Mouse (Mus musculus) limb, embryonic 12.5 days (tissue): ENCODE measurements around the gene Serp2. TPM values are rescaled to one million over a fixed set of nuclear protein-coding genes. Genes with fewer than 3 reads are reported as not detected.
A peak's percentile ranks its signal among the peaks of the same experiment; 100 is the strongest.

Experiments
- ATAC-seq: fragments of 200-750 bp; cut with Nextera tagmentation; 2 replicates; pipeline ENCODE4 v1.8.0; 2017; ENCODE audit warnings: low read depth, moderate TSS enrichment; ENCODE audit not compliant: insufficient number of reproducible peaks, insufficient read depth, low FRiP score, low TSS enrichment
- H3K27ac ChIP-seq: fragments of 300-500 bp; sonication (generic); 2 replicates; pipeline ENCODE4 v1.5.1; 2016; ENCODE audit warnings: mild to moderate bottlenecking, moderate library complexity
- H3K27me3 ChIP-seq: fragments of 300-500 bp; sonication (generic); 2 replicates; pipeline ENCODE4 v1.6.1; 2016; ENCODE audit warnings: mild to moderate bottlenecking, moderate library complexity
- H3K36me3 ChIP-seq: fragments of 300-500 bp; sonication (generic); 2 replicates; pipeline ENCODE4 v1.6.1; 2016; ENCODE audit warnings: mild to moderate bottlenecking, moderate library complexity
- H3K4me1 ChIP-seq: fragments of 300-500 bp; sonication (generic); replicated peaks from 2 replicates; pipeline ENCODE4 v1.6.1; 2016
- H3K4me2 ChIP-seq: fragments of 300-500 bp; sonication (generic); 2 replicates; pipeline ENCODE4 v1.6.1; 2016; ENCODE audit warnings: mild to moderate bottlenecking, moderate library complexity
- H3K4me3 ChIP-seq: fragments of 300-500 bp; sonication (generic); replicated peaks from 2 replicates; pipeline ENCODE4 v1.5.1; 2016; ENCODE audit warnings: mild to moderate bottlenecking
- H3K9ac ChIP-seq: fragments of 300-500 bp; sonication (generic); replicated peaks from 2 replicates; pipeline ENCODE4 v1.6.1; 2016; ENCODE audit warnings: mild to moderate bottlenecking, moderate library complexity
- H3K9me3 ChIP-seq: fragments of 300-500 bp; sonication (generic); 2 replicates; pipeline ENCODE4 v1.6.1; 2016; ENCODE audit warnings: mild to moderate bottlenecking, moderate library complexity
- WGBS: fragments of 180-500 bp; shearing (Covaris S2); methylation state at CpG from one replicate; pipeline ENCODE4 v1.1.7; 2016; 5-methylcytosine and 5-hydroxymethylcytosine counted together
- polyA plus RNA-seq: library from polyadenylated mRNA; unstranded; fragments of >200 nt; fragmentation: Nextera tagmentation; extraction: Ambion mirVana; gene quantifications from 2 replicates; pipeline ENCODE4 v1.2.1, GENCODE M21; 2016

Gene Serp2
- 15.5 and 16.2 TPM in 2 replicates for polyA plus RNA-seq

DNA sequence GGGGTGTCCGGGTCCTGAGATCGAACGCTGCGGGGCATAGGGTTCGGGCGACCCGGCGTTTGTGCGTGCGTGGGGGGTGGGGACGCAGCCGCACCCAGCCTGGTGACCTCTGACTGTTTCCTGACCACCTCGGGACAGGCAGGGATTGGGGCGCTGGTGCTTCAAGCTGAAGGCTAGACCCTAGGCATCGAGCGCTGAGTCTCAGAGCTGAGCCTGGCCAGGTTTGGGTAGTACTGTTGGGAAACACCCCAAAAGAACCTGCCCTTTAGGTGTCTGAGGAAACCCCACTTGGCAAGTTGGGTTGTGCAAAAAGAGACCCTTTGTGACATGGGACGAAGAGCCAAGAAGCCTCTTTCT is at the start of gene Serp2:
Serp2 (minus strand) TSS at position 38 of the 357 bp plus-strand sequence.
- Histone ChIP-seq H3K9ac (peak within 1 kb of the TSS; percentile 85), H3K27ac (peak within 1 kb of the TSS; percentile 95), H3K4me2 (peak within 1 kb of the TSS; percentile 91), H3K27me3 (peaks cover 5% of the 10 kb centered on the region), H3K4me1 (peaks cover 47% of the 10 kb centered on the region), H3K36me3 (no peaks in the 10 kb centered on the region), H3K9me3 (no peaks in the 10 kb centered on the region), H3K4me3 (peak within 1 kb of the TSS; percentile 65)
- ATAC-seq: 0 out of 2 replicates have a peak, but pooled peaks have one; percentile 8
- 11% methylated on average over 17 of the region's 17 CpGs for WGBS

- peak overlapping the region; percentile 83 for H3K27ac ChIP-seq
- no peak overlapping the region for H3K9ac ChIP-seq
- peak overlapping the region; percentile 23 for H3K4me2 ChIP-seq
- peak; percentile 63; the same call in 1 of the 2 replicates for ATAC-seq
- 31% methylated on average over 13 of the region's 13 CpGs for WGBS
- H3K9me3 ChIP-seq: no peaks in the 10 kb centered on the region
- peaks cover 39% of the 10 kb centered on the region for H3K4me1 ChIP-seq
- no peaks in the 10 kb centered on the region for H3K27me3 ChIP-seq
- no peak overlapping the region for H3K4me3 ChIP-seq
- H3K36me3 ChIP-seq: no peaks in the 10 kb centered on the region
These were observed 49.3 kb upstream of the Serp2 start for GRCm38 (mm10) chr14:76605931-76606534.

GRCm38 (mm10) chr14:76604012-76604411 is 47.3 kb upstream of the Serp2 start:
- no peak overlapping the region for H3K4me2 ChIP-seq
- no peaks in the 10 kb centered on the region for H3K27me3 ChIP-seq
- no peak for ATAC-seq
- no peak overlapping the region for H3K27ac ChIP-seq
- H3K9ac ChIP-seq: no peak overlapping the region
- WGBS: 77% methylated on average over 6 of the region's 6 CpGs
- H3K9me3 ChIP-seq: no peaks in the 10 kb centered on the region
- no peaks in the 10 kb centered on the region for H3K36me3 ChIP-seq
- H3K4me1 ChIP-seq: peaks cover 48% of the 10 kb centered on the region
- no peak overlapping the region for H3K4me3 ChIP-seq

DNA sequence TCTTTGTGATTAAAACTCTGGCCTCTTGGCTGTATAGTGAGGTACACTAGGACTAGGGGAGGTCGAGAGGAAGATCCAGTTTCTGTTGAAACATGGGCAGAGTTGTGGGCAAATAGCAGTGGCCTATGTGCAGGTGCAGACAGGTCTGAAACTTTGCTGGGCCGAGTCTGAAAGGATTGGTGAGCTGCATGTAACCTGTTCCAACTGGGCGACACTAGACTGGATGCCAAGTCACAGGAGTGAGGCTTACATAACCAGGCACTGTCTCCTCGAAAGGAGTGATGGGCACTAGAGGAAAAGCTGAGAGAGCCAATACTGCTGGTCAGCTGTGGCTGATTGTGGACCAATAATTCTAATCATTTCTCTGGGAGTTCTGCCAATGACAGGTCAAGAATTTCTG is 45.0 kb upstream of the Serp2 start:
- no peak for ATAC-seq
- Histone ChIP-seq H3K9me3 (no peaks in the 10 kb centered on the region), H3K4me1 (peaks cover 64% of the 10 kb centered on the region), H3K36me3 (no peaks in the 10 kb centered on the region), H3K4me3 (no peak overlapping the region), H3K27ac (no peak overlapping the region), H3K4me2 (no peak overlapping the region), H3K27me3 (no peaks in the 10 kb centered on the region), H3K9ac (no peak overlapping the region)
- WGBS: 84% methylated on average over 4 of the region's 4 CpGs

- Histone ChIP-seq H3K4me2 (no peak overlapping the region), H3K4me3 (no peak overlapping the region), H3K36me3 (no peaks in the 10 kb centered on the region), H3K9me3 (no peaks in the 10 kb centered on the region), H3K9ac (no peak overlapping the region), H3K4me1 (peaks cover 55% of the 10 kb centered on the region), H3K27ac (no peak overlapping the region), H3K27me3 (no peaks in the 10 kb centered on the region)
- 75% methylated on average over 3 of the region's 3 CpGs for whole genome bisulfite sequencing
- no peak for ATAC-seq
These were observed 43.7 kb upstream of the Serp2 start for GRCm38 (mm10) chr14:76600391-76600790.

- no peak for ATAC-seq
- H3K4me1 ChIP-seq: peaks cover 53% of the 10 kb centered on the region
- peak overlapping the region; percentile 58; the same call in 1 of the 2 replicates for H3K4me2 ChIP-seq
- H3K9ac ChIP-seq: no peak overlapping the region
- WGBS: 39% methylated on average over 4 of the region's 4 CpGs
- no peak overlapping the region for H3K4me3 ChIP-seq
- H3K27me3 ChIP-seq: no peaks in the 10 kb centered on the region
- H3K36me3 ChIP-seq: no peaks in the 10 kb centered on the region
- H3K27ac ChIP-seq: 0 out of 2 replicates have a peak overlapping the region, but pooled peaks have one; percentile 25
- H3K9me3 ChIP-seq: no peaks in the 10 kb centered on the region
These were observed 43.0 kb upstream of the Serp2 start for GRCm38 (mm10) chr14:76599706-76600105.

DNA sequence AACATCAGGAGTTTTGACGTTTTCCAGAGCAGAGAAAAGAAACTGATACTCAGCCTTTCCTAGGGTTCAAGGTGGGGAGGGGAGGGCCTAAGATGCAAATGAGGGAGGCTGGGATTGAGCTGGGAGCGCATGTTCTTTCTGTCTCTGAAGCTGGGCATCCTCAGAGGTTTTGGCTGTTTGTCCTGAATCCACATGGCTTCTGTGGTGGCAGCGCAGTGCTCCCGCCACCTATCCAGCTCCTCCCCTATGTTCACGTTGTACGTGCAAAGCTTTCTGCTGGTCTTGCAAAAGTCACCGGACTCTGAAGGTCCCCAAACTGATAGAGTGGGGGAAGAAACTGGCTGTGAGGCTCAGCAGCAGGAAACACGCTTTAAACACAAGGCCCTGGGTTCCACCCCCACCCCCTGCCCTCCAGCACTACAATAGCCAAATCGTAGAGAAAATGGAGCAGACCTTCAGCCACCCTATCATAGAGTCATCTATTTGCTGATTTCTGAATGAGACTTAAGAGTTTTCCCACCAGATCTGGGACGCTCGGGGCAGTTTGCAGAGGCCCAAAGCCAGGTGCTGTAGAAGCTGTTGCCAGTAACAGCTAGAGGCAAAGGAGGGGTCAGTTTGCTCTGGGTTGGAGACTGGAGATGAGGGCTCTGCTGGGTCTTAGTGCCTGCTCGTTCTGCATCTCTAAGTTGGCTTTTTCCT is 42.0 kb upstream of the Serp2 start:
- peaks cover 44% of the 10 kb centered on the region for H3K4me1 ChIP-seq
- no peaks in the 10 kb centered on the region for H3K27me3 ChIP-seq
- peak overlapping the region; percentile 94 for H3K27ac ChIP-seq
- peak overlapping the region; percentile 42 for H3K9ac ChIP-seq
- peak overlapping the region; percentile 58 for H3K4me2 ChIP-seq
- ATAC-seq: peak; percentile 61
- H3K4me3 ChIP-seq: peak overlapping the region; percentile 30
- 1% methylated on average over 12 of the region's 12 CpGs for WGBS
- H3K36me3 ChIP-seq: no peaks in the 10 kb centered on the region
- no peaks in the 10 kb centered on the region for H3K9me3 ChIP-seq

- H3K9me3 ChIP-seq: no peaks in the 10 kb centered on the region
- H3K4me2 ChIP-seq: 0 out of 2 replicates have a peak overlapping the region, but pooled peaks have one; percentile 58
- no peaks in the 10 kb centered on the region for H3K36me3 ChIP-seq
- no peak overlapping the region for H3K9ac ChIP-seq
- H3K27me3 ChIP-seq: no peaks in the 10 kb centered on the region
- 0 out of 2 replicates have a peak, but pooled peaks have one; percentile 45 for ATAC-seq
- H3K4me1 ChIP-seq: peaks cover 36% of the 10 kb centered on the region
- peak overlapping the region; percentile 94; the same call in 1 of the 2 replicates for H3K27ac ChIP-seq
- H3K4me3 ChIP-seq: no peak overlapping the region
These were observed 41.1 kb upstream of the Serp2 start for GRCm38 (mm10) chr14:76597751-76598150.

- Histone ChIP-seq H3K4me3 (no peak overlapping the region), H3K4me1 (peaks cover 36% of the 10 kb centered on the region), H3K9me3 (no peaks in the 10 kb centered on the region), H3K36me3 (no peaks in the 10 kb centered on the region), H3K9ac (no peak overlapping the region), H3K27me3 (no peaks in the 10 kb centered on the region), H3K4me2 (no peak overlapping the region), H3K27ac (peak overlapping the region; percentile 65)
- 59% methylated on average over 9 of the region's 9 CpGs for WGBS
- no peak for ATAC-seq
These were observed 38.6 kb upstream of the Serp2 start for GRCm38 (mm10) chr14:76595048-76595859.

DNA sequence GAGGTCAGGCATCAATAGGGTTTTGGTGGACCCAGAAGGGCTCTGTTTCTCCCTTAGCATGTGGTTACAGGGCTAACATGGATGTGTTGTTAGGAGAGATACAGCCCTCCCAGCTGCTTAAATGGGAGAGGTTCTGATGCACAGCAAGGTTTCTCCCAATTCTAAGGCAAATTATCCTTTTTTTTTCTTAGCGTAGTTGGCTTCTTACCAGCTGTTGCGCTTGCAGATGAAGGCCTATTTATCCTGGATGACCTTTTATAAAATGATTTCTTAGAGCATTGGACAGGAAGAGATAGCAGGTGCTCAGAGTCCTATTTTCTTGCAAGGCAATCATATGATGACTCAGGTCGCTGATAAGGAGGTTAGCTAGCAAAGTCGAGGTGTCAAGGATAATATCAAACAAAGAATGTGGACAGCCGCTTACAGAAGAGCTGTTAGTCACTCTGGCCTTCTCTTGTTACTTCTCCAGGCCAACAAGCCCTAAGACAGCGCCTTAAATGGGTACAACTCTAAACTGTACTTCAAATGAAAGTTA is 37.7 kb upstream of the Serp2 start:
- Histone ChIP-seq H3K9me3 (no peaks in the 10 kb centered on the region), H3K4me1 (peaks cover 31% of the 10 kb centered on the region), H3K27ac (no peak overlapping the region), H3K4me2 (no peak overlapping the region), H3K36me3 (no peaks in the 10 kb centered on the region), H3K9ac (no peak overlapping the region), H3K4me3 (no peak overlapping the region), H3K27me3 (no peaks in the 10 kb centered on the region)
- WGBS: 90% methylated on average over 6 of the region's 6 CpGs
- no peak for ATAC-seq
